Mouse (Mus musculus): ENCODE measurements at regions not wholly inside any gene's neighbourhood (a gene's known extent, or its start where the extent isn't known, plus 50 kb on each side); places are given as distances from the start of the nearest gene placed in this dataset.

GRCm38 (mm10) chr14:98596252-98596651, 397.9 kb downstream of the Rpl36a-ps1 start:
- H3K36me3 ChIP-seq: no peaks in the 10 kb centered on the region
- H3K9me3 ChIP-seq: no peaks in the 10 kb centered on the region
- ATAC-seq (ENCODE audit: low FRiP score, low read depth): no peak
- no peak overlapping the region for H3K4me2 ChIP-seq (replicated peaks)
- H3K4me3 ChIP-seq: no peak overlapping the region
- H3K9ac ChIP-seq: no peak overlapping the region
- no peaks in the 10 kb centered on the region for H3K27me3 ChIP-seq
- 0 out of 2 replicates have a peak, but pooled peaks cover 5% of the 10 kb centered on the region for H3K4me1 ChIP-seq
- no peak overlapping the region for H3K27ac ChIP-seq
- WGBS: 83% methylated on average over 2 of the region's 2 CpGs

DNA sequence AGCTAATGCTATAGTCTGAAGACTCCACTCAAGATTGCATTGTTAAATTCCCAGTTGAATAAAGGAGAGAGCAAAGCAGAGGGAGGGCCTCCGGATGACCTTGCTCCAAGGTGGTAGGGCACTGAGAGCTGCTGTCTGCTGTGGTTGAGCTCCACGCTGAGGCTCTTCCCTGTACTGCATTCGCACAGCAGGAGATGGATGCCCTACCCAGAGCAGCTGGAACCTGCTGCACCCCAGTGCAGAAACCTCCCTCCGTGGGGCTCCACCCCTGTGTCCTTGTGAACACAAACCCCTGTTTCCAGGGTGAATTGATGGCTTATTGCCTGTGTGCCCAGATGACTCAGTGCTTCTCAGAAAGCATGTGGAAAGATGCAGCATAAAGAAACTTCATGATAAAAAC, 404.3 kb downstream of the Rpl36a-ps1 start:
- ATAC-seq (ENCODE audit: low FRiP score, low read depth): no peak

GRCm38 (mm10) chr14:98571644-98572043, 402.1 kb upstream of the Dach1 start:
- Histone ChIP-seq H3K27me3 (no peaks in the 10 kb centered on the region), H3K9ac (no peak overlapping the region), H3K4me2 (replicated peaks) (no peak overlapping the region), H3K4me3 (no peak overlapping the region), H3K9me3 (no peaks in the 10 kb centered on the region), H3K4me1 (no peaks in the 10 kb centered on the region), H3K27ac (no peak overlapping the region), H3K36me3 (no peaks in the 10 kb centered on the region)
- WGBS: 95% methylated on average over 1 of the region's 1 CpGs
- ATAC-seq (ENCODE audit: low FRiP score, low read depth): no peak

More for the DNA sequence above, 404.3 kb downstream of the Rpl36a-ps1 start:
- H3K27me3 ChIP-seq: no peaks in the 10 kb centered on the region
- H3K9me3 ChIP-seq: no peaks in the 10 kb centered on the region
- 6% methylated on average over 4 of the region's 4 CpGs for WGBS
- H3K36me3 ChIP-seq: no peaks in the 10 kb centered on the region
- no peaks in the 10 kb centered on the region for H3K4me1 ChIP-seq
- no peak overlapping the region for H3K4me3 ChIP-seq
- no peak overlapping the region for H3K9ac ChIP-seq
- H3K27ac ChIP-seq: no peak overlapping the region
- H3K4me2 ChIP-seq (replicated peaks): no peak overlapping the region

DNA sequence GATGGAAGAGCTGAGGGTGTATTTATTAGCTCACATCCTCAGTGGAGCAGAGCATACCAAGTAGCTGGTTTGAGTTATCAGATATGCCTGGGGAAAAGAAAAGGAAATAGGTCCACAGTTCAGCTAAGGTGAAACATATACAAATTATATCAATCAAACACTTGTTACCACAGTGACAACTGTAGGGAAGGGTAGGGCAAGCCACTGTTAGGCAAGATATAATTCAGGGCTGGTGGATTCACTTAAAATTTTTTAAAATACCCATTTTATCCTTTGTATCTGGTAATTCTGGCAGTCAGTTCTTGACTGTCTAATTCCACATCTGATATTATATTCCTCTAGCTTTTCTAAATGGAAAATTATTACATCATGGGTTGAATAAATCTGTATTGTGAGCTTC, 392.4 kb upstream of the Dach1 start:
- Histone ChIP-seq H3K36me3 (no peaks in the 10 kb centered on the region), H3K4me1 (no peaks in the 10 kb centered on the region), H3K9ac (no peak overlapping the region), H3K4me3 (no peak overlapping the region), H3K4me2 (replicated peaks) (no peak overlapping the region), H3K27ac (no peak overlapping the region), H3K27me3 (no peaks in the 10 kb centered on the region), H3K9me3 (no peaks in the 10 kb centered on the region)
- ATAC-seq (ENCODE audit: low FRiP score, low read depth): no peak

DNA sequence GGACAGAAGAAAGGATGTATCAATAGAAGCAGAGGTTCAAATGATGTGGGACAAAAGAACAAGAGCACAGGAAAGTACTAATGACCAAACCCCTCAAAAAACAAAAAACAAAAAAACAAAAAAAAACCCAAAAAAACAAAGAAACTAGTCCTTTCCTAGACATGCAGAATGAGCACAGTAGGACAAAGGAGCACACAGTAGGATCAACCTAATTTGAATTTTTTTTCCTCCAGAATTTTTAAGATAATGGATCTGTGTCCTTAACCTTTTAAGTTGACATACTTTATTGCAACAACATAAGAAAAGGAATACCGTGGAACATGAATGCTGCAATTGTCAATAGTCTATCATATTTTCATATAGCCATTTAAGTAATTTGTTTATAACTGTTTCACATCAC, 370.2 kb upstream of the Dach1 start:
- Histone ChIP-seq H3K4me3 (no peak overlapping the region), H3K9ac (no peak overlapping the region), H3K4me1 (0 out of 2 replicates have a peak, but pooled peaks cover 6% of the 10 kb centered on the region), H3K27me3 (no peaks in the 10 kb centered on the region), H3K9me3 (no peaks in the 10 kb centered on the region), H3K36me3 (no peaks in the 10 kb centered on the region), H3K27ac (no peak overlapping the region), H3K4me2 (replicated peaks) (no peak overlapping the region)
- ATAC-seq (ENCODE audit: low FRiP score, low read depth): no peak
- 100% methylated on average over 1 of the region's 1 CpGs for WGBS

- Histone ChIP-seq H3K4me1 (peaks cover 11% of the 10 kb centered on the region; the same call in 1 of the 2 replicates), H3K9me3 (no peaks in the 10 kb centered on the region), H3K9ac (no peak overlapping the region), H3K36me3 (no peaks in the 10 kb centered on the region), H3K27ac (no peak overlapping the region), H3K27me3 (no peaks in the 10 kb centered on the region), H3K4me3 (no peak overlapping the region), H3K4me2 (replicated peaks) (no peak overlapping the region)
- ATAC-seq (ENCODE audit: low FRiP score, low read depth): no peak
- 52% methylated on average over 4 of the region's 4 CpGs for WGBS
Observed at GRCm38 (mm10) chr14:98538267-98538666, 368.7 kb upstream of the Dach1 start.

DNA sequence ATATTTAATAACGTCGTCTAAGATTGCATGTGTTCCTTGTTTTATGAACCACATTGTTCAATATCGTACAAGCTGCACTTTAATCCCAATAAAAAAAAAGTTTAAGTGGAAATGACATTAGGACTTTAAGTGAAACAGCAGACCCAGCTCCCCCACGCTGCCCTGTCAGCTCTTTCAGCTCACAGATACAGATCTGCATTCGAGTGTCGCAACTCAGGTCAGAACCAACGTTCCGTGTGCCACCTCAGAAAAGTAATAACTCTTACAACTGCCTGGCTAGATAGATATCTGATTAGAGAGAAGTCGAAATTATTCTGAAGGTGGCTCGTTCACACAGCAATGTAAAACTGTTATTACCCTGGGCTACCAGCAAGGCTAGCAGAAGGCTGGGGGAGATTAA, 364.0 kb upstream of the Dach1 start:
- no peaks in the 10 kb centered on the region for H3K36me3 ChIP-seq
- no peak overlapping the region for H3K4me2 ChIP-seq (replicated peaks)
- H3K27me3 ChIP-seq: no peaks in the 10 kb centered on the region
- H3K9ac ChIP-seq: no peak overlapping the region
- H3K27ac ChIP-seq: no peak overlapping the region
- peaks cover 11% of the 10 kb centered on the region; the same call in 1 of the 2 replicates for H3K4me1 ChIP-seq
- H3K4me3 ChIP-seq: no peak overlapping the region
- no peak for ATAC-seq (ENCODE audit: low FRiP score, low read depth)
- no peaks in the 10 kb centered on the region for H3K9me3 ChIP-seq
- WGBS: 53% methylated on average over 10 of the region's 10 CpGs

DNA sequence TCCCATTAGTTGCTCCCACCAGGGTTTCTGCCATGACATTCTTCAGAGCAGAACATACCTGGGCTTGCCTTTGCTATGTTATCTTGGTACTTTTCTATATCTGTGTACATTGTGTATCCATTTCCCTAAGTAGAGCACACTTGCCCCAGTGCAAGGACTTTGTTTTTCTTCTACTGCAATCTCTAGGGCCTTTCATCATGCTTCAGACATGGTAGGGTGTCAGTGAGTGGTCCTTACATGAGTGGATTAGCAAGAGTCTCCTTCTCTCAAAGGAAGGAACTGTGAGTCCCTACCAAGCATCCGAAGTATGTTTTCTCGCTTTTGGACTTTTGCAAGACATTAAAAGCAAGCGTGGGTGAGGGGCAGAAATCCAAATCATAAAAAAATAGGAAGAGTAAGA, 351.4 kb upstream of the Dach1 start:
- H3K4me3 ChIP-seq: no peak overlapping the region
- H3K4me2 ChIP-seq (replicated peaks): no peak overlapping the region
- no peaks in the 10 kb centered on the region for H3K27me3 ChIP-seq
- ATAC-seq (ENCODE audit: low FRiP score, low read depth): no peak
- no peak overlapping the region for H3K9ac ChIP-seq
- peaks cover 3% of the 10 kb centered on the region; the same call in 1 of the 2 replicates for H3K4me1 ChIP-seq
- H3K9me3 ChIP-seq: no peaks in the 10 kb centered on the region
- WGBS: 90% methylated on average over 3 of the region's 3 CpGs
- no peaks in the 10 kb centered on the region for H3K36me3 ChIP-seq
- no peak overlapping the region for H3K27ac ChIP-seq

DNA sequence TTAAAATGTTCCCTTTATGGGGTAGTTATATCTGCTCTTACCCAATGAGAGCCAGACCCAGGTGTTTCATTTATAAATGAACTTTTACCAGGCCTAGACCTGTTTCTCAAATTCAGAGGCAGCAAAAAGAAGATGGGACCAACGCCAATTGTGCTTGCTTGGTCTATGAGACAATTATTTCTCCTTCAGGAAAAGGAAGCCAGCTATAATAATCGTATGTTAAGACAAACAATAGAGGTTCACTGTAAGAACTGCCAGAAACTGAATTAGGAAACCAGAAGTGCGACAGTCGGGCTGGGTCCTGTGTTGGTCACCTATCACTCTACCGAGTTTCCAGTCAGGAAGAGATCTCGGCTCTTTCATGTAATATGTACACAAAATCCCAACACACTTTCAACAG, 335.8 kb upstream of the Dach1 start:
- Histone ChIP-seq H3K9me3 (no peaks in the 10 kb centered on the region), H3K27ac (no peak overlapping the region), H3K9ac (no peak overlapping the region), H3K4me2 (replicated peaks) (no peak overlapping the region), H3K36me3 (no peaks in the 10 kb centered on the region), H3K4me1 (peaks cover 5% of the 10 kb centered on the region), H3K27me3 (no peaks in the 10 kb centered on the region), H3K4me3 (no peak overlapping the region)
- ATAC-seq (ENCODE audit: low FRiP score, low read depth): no peak
- WGBS: 71% methylated on average over 6 of the region's 6 CpGs

GRCm38 (mm10) chr14:98477416-98477815, 307.9 kb upstream of the Dach1 start:
- Histone ChIP-seq H3K4me3 (no peak overlapping the region), H3K4me1 (peaks cover 4% of the 10 kb centered on the region; the same call in 1 of the 2 replicates), H3K9me3 (no peaks in the 10 kb centered on the region), H3K9ac (no peak overlapping the region), H3K27me3 (no peaks in the 10 kb centered on the region), H3K27ac (no peak overlapping the region), H3K4me2 (replicated peaks) (no peak overlapping the region), H3K36me3 (no peaks in the 10 kb centered on the region)
- WGBS: 69% methylated on average over 8 of the region's 8 CpGs
- no peak for ATAC-seq (ENCODE audit: low FRiP score, low read depth)

DNA sequence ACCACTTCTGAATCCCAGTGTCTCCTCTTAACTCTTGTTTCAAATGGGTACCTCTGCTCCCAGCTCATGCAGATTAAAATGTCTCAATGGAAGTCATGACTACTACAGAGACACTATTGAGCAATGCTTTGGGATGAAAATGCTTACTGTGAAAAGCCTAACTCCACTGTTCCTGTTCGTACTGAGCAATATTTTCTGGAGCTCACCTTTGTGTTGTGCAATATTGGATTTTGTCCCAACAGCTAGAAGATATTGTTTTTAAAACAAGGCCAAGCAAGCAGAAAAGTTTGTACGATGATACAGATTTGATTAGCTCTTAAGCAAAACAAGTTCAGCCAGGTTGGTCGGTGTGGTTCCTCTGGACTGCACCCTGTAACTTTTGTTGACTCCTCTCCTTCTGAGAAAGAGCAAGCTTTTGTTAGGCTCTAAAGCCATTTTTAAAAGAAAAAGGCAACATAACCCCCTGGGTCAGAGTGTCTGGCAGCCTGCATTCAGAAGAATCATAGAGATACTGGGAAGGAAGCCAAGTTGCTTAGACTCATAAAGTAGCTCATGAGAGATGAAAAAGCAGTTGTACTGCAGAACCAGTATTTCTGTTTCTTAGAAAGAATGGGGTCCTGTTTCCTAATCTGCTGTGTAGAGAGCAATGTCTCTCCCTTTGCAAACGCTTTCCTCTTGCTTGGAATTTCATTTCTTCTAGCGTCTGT, 302.4 kb upstream of the Dach1 start:
- Histone ChIP-seq H3K4me1 (peaks cover 9% of the 10 kb centered on the region), H3K36me3 (no peaks in the 10 kb centered on the region), H3K4me3 (no peak overlapping the region), H3K27ac (peak overlapping the region; percentile 45; the same call in 1 of the 2 replicates), H3K9me3 (no peaks in the 10 kb centered on the region), H3K4me2 (replicated peaks) (no peak overlapping the region), H3K27me3 (no peaks in the 10 kb centered on the region), H3K9ac (no peak overlapping the region)
- WGBS: 46% methylated on average over 5 of the region's 5 CpGs
- ATAC-seq (ENCODE audit: low FRiP score, low read depth): peak; percentile 81

DNA sequence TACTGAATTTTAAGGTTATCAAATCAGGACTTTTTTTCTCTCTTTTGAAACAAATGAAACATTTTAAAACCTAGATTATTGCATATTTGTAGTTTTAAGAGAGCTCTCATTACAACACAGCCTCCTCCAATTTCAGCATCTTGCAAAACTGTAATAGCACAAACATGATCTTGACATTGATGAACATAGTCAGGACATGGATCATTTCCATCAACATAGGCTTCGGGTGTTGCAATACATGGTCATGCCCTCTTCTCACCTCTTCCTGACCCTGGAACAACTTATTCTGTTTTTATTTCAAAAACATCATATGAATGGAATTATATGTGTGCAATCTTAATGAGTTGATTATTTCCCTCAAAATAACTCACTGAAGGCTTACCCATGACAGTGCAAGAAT, 284.9 kb upstream of the Dach1 start:
- no peaks in the 10 kb centered on the region for H3K9me3 ChIP-seq
- no peaks in the 10 kb centered on the region for H3K36me3 ChIP-seq
- no peak overlapping the region for H3K9ac ChIP-seq
- 79% methylated on average over 1 of the region's 1 CpGs for WGBS
- ATAC-seq (ENCODE audit: low FRiP score, low read depth): no peak
- no peak overlapping the region for H3K4me3 ChIP-seq
- H3K27me3 ChIP-seq: no peaks in the 10 kb centered on the region
- no peak overlapping the region for H3K4me2 ChIP-seq (replicated peaks)
- no peak overlapping the region for H3K27ac ChIP-seq
- no peaks in the 10 kb centered on the region for H3K4me1 ChIP-seq

DNA sequence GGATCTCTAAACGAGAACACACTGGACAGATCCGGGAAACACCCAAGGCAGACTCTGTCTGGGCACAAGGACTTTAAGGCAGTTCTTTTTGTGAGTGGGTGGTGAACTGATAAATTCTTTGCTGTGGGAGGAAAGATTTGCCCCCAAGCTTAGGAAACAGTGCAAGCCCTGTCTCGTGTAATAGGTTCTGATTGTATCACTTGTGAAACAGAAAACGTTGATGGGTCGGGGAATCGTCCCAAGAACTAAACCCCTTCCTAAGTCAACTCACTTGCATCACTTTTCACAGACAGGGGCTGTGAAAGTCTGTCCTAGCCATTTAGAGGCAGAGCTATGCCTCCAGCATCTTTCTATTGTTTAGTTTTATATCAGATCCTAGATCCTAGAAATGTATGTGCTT, 282.6 kb upstream of the Dach1 start:
- 74% methylated on average over 6 of the region's 6 CpGs for WGBS
- Histone ChIP-seq H3K4me2 (replicated peaks) (no peak overlapping the region), H3K27me3 (no peaks in the 10 kb centered on the region), H3K4me3 (no peak overlapping the region), H3K9me3 (no peaks in the 10 kb centered on the region), H3K4me1 (0 out of 2 replicates have a peak, but pooled peaks cover 4% of the 10 kb centered on the region), H3K27ac (no peak overlapping the region), H3K9ac (no peak overlapping the region), H3K36me3 (no peaks in the 10 kb centered on the region)
- ATAC-seq (ENCODE audit: low FRiP score, low read depth): no peak

Measured in limb, embryonic 13.5 days (tissue).